Mouse (Mus musculus) monocyte, adult 2 months (primary cell): Measurements from ENCODE around the gene Hoxb9.
A peak's percentile ranks its signal among the peaks of the same experiment; 100 is the strongest.

Source experiments
- DNase-seq, 2 experiments: peaks; one replicate each; pipeline ENCODE4 v3.0.0; 2022; ENCODE audit warnings: low spot score in 2 of 2, low read depth in 1 of 2

Gene Hoxb9

GRCm38 (mm10) chr11:96311520-96312417, 40.5 kb downstream of the Hoxb9 start:
- peak in 1 of 2 experiments; percentile 51 for DNase-seq

GRCm38 (mm10) chr11:96313134-96313533, 41.9 kb downstream of the Hoxb9 start:
- DNase-seq = no peak

DNA sequence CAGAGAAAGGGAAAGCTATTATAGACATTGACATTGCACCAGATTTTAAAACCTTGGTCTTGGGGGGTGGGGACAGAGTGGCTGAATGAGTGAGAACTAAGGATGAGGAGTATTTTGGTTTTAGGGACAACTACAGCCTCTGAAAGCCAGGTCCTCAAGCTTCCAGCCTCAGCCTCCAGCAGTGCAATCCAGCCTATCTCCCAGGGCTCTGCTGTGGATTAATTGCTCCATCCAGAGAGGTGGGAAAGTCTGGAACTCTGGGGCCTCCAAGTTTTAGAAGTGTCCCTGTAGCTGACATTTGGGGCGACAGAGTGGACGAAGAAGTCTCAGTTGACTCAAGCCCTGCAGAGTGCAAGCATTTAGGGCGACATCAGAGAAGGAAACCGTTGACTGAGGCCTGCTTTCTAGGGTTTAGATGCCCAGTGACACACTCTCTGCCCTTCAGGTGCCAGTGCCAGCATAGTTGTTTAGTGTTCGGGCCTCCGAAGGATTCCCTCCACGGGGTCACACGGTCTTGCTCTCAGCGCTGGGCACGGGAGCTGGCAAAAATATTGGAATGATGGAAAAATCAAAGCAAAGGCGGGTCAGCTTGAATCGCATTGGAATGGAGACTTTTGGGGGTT, 42.7 kb downstream of the Hoxb9 start:
- no peak for DNase-seq

DNA sequence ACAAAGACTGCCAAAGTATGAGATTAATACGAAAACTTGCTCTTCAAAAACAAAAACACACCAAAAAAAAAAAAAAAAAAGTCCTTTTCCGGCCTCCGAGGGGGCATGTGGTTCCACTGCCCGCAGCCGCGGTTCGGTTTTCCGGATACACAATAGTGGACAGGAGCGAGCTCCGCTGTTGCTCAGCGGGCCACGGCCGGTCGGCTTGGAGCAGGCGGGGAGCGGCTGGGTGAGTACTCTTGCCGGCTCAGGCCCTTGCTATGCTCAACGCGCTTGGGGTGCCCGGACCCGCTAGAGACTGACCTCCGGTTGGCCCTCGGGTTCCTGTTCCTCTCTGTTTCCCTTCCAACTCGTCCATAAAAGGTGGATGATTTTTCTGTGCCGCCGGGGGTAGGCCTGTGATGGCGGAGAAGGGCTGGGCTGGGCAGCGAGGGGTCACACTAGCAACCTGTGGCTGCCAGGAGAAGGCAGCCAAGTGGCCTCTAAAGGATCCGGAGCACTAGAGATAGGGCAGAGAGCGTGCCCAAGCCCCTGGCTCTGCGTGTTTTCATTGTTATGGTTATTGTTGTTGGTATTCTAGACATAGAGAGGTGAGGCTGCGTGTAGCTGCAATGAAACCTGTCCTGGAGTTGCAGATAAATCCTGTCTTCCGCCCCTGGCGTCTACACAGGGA, 43.5 kb downstream of the Hoxb9 start:
- no peak for DNase-seq

DNA sequence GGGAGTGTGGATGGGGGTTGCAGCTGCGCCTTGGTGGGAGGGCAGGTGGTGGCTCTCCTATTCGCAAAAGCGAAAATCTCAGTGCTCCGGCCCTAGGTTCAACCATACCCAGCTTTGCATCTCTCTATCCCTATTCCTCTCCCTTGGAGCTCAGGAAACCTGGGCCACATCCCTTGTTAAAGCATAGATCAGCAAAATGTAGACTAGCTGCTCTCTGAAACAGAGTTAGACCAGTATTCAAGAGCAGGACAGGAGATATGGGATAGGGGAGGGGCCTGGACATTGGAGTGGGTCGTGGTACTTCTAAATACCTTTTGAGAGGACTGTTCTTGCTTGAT, 44.1 kb downstream of the Hoxb9 start:
- no peak for DNase-seq

DNA sequence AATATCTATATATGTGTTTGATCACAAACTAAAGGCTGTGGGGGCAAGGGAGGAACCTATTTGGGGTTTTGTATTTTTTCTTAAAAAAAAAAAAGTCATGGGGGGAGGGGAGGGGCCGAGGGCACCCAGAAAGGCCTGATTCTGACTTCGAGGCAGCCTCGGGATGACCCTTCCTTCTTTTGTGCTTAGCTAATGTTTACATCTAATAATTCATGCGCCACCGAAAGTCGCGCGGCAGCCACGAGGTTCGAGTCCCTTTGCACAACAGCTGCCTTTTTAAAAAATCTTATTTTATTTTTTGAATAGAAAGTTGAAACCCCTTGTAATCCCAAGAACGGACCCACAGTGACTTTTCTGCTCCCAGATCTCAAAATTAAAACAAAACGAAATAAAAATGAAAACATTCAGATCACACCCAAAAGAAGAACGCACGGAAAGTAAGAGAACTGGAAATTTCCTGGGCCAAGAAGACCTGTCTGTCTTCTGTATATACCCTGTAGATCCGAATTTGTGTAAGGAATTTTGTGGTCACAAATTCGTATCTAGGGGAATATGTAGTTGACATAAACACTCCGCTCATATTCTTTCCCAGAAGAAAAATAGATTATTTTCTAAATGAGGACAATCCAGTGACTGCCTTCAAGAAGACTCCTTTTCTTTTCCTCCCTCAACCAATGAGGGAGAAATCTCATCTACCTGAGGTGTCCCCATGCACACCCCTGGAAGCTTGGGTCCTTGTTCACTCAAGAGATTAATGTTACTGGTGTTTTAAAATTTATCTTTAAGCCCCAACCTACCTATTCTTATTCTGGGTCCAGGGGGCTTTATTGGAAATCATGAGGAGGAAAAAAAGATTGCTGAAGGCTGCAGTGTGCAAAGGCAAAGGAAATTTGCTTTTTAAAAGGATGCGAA, 45.7 kb downstream of the Hoxb9 start:
- DNase-seq = no peak

DNA sequence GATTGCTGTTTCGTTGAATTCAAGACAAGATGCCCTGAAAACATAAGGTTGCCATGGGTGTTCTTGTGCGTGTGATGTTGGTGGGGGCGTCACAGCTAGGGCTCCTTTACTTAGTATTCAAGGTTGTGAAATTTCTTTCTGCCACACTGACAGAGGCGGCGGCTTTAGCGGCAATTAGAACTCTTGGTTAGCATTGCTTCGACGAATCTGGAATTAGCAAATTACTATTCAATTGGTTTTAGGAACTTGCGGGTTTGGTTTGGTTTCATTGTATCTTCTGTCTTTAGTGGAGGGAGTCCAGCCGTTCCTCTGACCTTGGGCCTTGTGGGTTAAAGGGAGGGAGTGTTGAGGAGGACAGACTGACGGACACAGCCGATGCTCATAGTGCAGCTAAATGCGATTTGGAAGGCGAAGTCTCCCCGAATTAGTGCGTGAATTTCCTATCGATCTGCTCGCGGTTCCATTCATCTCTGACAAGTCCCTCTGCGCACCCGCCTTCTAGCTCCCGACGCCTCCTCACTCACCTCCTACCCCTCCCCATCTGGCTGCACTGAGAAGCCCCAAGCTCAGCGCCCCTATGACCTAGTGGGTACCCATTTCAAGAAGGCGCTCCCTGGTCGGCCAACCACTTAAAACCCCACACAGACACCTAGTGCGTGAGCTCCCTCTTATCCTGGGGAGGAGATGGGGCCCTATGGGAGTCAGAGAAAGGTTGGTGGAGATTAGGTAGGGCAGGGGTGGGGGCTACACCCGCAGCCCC, 46.5 kb downstream of the Hoxb9 start, which contains the start of gene Hoxb4:
TSS of gene Hoxb4 (plus strand) at position 660 of the 760 bp plus-strand sequence.
- no peak for DNase-seq

GRCm38 (mm10) chr11:96318368-96319070, 47.3 kb downstream of the Hoxb9 start:
- peak in 1 of 2 experiments; percentile 38 for DNase-seq

DNA sequence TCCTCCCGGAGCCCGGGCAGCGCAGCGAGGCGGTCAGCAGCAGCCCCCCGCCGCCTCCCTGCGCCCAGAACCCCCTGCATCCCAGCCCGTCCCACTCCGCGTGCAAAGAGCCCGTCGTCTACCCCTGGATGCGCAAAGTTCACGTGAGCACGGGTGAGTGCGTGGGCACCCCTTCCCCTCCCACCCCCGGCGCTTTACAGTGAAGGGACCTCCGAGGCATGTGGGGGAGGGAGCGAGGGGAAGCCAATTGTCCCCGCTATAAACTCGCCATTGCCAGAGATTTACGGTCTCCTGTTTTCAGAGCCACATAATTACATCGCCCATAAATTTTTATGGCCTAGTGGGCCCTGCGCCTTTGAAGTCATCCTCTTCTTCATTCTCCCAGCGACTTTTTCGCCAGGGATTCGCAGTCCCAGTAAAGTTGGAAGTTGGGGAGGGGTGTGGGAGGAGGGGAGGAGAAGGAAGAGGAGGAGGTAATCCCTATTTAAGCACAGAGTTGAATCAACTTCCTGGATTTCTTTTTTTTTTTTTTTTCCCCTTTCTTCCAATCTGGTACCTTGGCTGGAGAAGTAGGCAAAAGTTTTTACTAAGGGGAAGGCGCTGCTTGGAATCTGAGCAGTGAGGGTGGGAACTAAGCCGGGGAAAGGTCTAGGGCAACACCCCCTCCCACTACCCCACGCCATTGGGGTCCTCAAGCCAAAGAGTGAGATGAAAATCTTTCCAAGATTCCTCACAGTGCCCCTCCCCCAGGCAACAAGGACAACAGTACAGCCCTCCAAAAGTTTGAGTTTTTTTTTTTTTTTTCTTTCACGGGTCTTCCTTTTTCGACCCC, 48.0 kb downstream of the Hoxb9 start:
- DNase-seq = no peak

DNA sequence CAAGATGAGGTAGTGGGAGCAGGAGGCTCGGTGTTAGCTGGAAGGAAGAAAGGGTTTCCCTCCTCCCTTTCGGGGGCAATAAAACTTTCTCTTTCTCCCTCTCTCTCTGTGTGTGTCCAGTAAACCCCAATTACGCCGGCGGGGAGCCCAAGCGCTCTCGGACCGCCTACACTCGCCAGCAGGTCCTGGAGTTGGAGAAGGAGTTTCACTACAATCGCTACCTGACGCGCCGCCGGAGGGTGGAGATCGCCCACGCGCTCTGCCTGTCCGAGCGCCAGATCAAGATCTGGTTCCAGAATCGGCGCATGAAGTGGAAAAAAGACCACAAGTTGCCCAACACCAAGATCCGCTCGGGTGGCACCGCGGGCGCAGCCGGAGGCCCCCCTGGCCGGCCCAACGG, 48.7 kb downstream of the Hoxb9 start:
- DNase-seq = no peak

DNA sequence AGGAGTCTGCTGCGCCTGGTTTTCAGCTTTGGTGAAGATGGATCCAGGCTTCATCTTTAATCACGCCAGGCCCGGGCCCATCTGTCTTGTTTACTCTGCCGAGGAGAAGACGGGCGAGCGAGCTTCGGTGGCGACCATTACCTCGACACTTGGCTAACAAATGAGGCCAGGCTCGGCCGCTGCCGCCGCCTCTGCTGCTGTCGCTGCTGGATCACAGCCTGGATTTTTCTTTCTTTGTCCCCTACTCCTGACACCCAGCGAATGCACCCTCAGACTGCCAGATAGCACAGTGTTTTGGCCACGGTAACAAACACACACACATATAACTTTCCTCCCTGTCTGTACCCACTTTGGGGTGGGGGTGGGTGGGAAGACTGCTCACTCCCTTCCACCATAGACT, 49.4 kb downstream of the Hoxb9 start:
- DNase-seq = no peak

- DNase-seq = no peak
Observed at GRCm38 (mm10) chr11:96321846-96322245, 50.6 kb downstream of the Hoxb9 start.

DNA sequence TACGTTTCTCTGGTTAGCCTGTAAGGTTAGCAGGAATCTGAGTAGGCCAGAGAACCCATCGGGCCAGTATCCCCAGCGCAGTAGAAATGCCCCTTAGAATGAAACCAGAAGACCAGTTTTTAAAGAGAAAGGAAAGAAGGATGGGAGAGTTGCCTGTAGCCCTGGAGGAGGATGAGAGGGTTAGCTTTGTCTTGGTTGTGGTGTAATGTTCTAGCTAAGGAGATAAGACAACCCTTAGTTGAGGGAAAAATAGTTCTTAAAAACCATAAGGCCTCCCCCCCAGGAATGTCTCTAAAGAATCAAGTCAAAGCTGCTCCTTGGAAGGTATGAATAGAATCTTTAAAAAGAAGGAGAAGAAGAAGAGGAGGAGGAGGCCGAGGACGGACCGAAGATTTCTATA, 51.5 kb downstream of the Hoxb9 start:
- DNase-seq = no peak

- DNase-seq = no peak
Observed at GRCm38 (mm10) chr11:96323154-96323553, 51.9 kb downstream of the Hoxb9 start, which contains the start of gene Hoxb3. TSS of gene Hoxb3 (plus strand) at chr11:96323326.

GRCm38 (mm10) chr11:96324125-96324524, 52.9 kb downstream of the Hoxb9 start:
- DNase-seq = no peak

DNA sequence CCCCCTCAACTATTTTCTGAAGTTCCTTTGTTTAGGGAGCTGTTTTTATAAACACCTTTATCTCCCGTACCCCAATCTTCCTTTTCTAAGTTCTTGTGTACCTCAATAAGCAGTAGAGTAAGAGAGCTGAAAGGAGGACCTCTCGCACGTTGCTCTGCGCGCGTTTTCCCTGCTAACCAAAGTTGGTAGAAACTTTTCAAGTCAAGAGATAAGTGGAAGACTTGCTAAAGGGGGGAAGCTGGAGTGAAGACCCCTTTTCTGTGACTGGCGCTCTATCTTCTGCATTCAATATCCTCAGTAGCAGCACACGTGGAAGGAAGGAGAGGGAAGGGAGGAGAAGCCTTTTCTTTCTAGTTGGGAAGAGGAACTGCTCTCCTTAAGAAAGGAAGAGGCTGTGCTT, 53.7 kb downstream of the Hoxb9 start:
- DNase-seq = no peak

- DNase-seq = no peak
Observed at GRCm38 (mm10) chr11:96325747-96326212, 54.5 kb downstream of the Hoxb9 start.
